Mouse (Mus musculus): Measurements from ENCODE around the gene Gsto1. TPM values are rescaled to one million over a fixed set of nuclear protein-coding genes. Genes with fewer than 3 reads are reported as not detected.

The Gsto1 gene
- polyA plus RNA-seq (2012; rRNA removed), result 67.3 and 92.3 TPM in 2 replicates

DNA sequence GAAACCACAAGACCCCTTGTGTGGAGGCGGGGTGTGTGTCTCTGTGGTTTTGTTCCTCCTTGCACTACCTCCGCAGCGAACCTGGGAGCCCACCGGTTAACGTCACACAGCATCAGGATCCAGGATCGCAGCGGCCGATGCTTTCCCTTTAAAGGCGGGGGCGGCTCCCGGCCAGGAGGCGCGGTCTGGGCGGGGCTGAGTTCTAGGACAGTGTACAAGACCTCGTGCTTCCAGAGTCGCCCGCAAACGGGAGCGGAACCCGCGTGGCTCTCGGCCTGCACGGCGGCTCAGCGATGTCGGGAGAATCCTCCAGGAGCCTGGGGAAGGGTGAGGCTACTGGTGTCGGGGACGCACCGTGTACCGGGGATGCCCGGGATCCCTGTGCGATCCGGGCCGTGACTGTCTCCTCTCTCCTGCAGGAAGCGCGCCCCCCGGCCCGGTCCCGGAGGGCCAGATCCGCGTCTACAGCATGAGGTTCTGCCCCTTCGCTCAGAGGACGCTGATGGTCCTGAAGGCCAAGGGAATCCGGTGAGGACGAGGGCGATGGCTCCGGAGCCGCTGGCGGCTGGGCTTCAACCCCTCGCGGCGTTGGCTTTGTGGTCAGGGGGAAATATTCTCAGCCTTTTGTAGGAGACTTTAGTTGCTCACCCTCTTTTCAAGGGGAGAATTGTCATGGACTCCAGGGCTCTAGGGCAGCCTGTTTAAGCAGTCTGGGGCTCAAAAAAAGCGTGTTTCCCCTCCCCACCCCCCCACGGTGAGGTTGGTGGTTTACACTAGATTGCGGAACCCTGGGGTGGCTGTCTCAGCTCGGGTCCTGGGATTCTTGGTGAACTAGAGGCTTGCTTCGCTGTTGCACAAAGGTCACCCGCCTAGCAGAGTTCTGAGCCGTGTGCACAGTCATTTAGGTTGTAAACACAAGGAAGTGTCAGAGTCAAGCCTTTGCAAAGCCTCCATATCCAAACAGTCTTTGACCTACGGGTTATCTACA, at the start of gene Gsto1:
Gsto1 (plus strand) TSS at position 175 of the 988 bp plus-strand sequence.

DNA sequence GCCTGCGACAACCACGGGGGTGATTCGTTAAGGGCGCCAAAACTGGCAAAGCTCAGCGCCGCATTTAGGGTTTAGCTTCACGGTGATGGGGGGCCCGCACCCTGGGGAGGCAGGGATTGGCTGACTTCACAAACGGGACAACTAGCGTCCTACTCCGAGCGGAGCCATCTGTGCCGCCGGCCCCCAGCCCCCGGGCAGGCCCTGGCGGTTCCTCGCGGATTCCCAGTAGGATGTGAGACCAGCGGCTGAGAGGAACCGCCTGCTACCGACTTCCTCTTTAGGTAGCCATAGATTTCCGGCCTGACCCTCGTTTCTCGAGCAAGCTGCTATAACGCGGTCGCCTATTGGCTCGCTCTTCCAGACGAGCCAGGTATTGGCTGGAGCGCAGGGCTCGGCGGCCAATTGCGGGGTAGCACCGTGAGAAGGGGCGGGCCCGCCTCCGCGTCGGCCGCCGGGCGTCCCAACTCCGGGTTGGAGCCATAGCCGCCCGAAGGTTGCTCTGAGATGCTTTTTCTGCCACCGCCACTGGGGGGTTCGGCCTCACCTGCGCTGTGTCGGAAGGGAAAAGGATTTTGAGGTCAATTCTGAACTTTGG, 10.7 kb downstream of the Gsto1 start, which contains the start of gene Gsto2:
Gsto2 (plus strand) TSS at position 182 of the 595 bp plus-strand sequence.

Other genes with a start within 250 kb of the Gsto1 start
- 0.11 and 0.13 TPM in 2 replicates for gene Col17a1, start 162.9 kb upstream of the Gsto1 start, polyA plus RNA-seq (2012; rRNA removed)
- 28.4 and 30.6 TPM in 2 replicates for gene Sfr1, start 123.3 kb upstream of the Gsto1 start, polyA plus RNA-seq (2012; rRNA removed)
- gene Gsto2, start 10.6 kb downstream of the Gsto1 start, polyA plus RNA-seq (2012; rRNA removed), result 0.17 and 0.30 TPM in 2 replicates
- gene Cfap43, start 64.3 kb downstream of the Gsto1 start, polyA plus RNA-seq (2012; rRNA removed), result 0.02 and 0.03 TPM in 2 replicates
- gene Itprip, start 64.3 kb downstream of the Gsto1 start, polyA plus RNA-seq (2012; rRNA removed), result 2.9 and 3.3 TPM in 2 replicates
- not detected in 2 replicates for gene Cfap58, start 82.7 kb downstream of the Gsto1 start, polyA plus RNA-seq (2012; rRNA removed)

Measured in liver, embryonic 18 days (tissue).